Mouse (Mus musculus) liver, postnatal 0 days (tissue): Measurements from ENCODE around the gene Espl1.
"Not testable (repeated sequence)": the region's sequence is repeated elsewhere in the genome, so short reads cannot be mapped to it uniquely, and the experiment has no call there.

Source experiments
- CTCF ChIP-seq: sonication (generic); IDR thresholded peaks from 2 replicates; pipeline ENCODE4 v1.5.1; 2016; ENCODE audit warnings: antibody characterized with exemption, low read depth
- EP300 ChIP-seq: IDR thresholded peaks from 2 replicates; pipeline ENCODE4 v1.6.1; 2016; ENCODE audit warnings: antibody characterized with exemption, low read depth, mild to moderate bottlenecking

DNA sequence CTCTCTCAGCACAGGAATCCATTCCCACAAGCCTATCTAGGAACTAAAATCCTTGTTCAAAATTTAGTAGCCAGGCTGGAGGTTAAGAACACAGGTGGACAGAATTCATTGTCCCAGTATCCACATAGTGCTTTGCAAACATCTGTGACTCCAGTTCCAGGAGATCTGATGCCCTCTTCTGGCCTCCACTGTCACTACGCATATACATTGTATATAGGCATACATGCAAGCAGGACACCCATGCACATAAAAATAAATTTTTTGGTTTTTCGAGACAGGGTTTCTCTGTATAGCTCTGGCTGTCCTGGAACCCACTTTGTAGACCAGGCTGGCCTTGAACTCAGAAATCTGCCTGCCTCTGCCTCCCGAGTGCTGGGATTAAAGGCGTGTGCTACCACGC, 39.9 kb downstream of the Espl1 start:
- not testable (repeated sequence) for TF ChIP-seq EP300
- peak; percentile 56 for TF ChIP-seq CTCF
